ENCODE assay signal across 9 mouse cellular contexts in genomic region chr8:46936039-46936438, GRCm38 (mm10). TPM values are rescaled to one million over a fixed set of nuclear protein-coding genes. Genes with fewer than 3 reads are reported as not detected.
A peak's percentile ranks its signal among the peaks of the same experiment; 100 is the strongest.
DNase-seq lines count a peak whose midpoint lies in the region; ATAC-seq and TF ChIP-seq lines count a peak whose summit lies in the region.
"Had no signal": no experiment of that assay in that cellular context is flagged by ENCODE, and none has a peak within 500 bp of the region (broad histone marks: within the 10 kb centered on the region; RNA-seq: fewer than 3 reads in every experiment).

No protein-coding gene starts in this region.

- ATAC-seq in embryonic facial prominence, embryonic 14.5 days (ENCODE audit: low read depth), result peak; percentile 26; the same call in 1 of the 2 replicates
- no peak for ATAC-seq in CD4-positive, CD25-positive, alpha-beta regulatory T cell, adult 4 months
- ATAC-seq: Patski had no signal

- 50% methylated on average over 8 of the region's 8 CpGs for WGBS in kidney, adult 2 months
- WGBS in embryonic facial prominence, embryonic 14.5 days, result 16% methylated on average over 8 of the region's 8 CpGs

- peaks cover 3% of the 10 kb centered on the region; the same call in 1 of the 2 replicates for H3K4me1 ChIP-seq in kidney, adult 2 months (ENCODE audit: control insufficient read depth, insufficient read depth, low read length)
- no peaks in the 10 kb centered on the region for H3K4me1 ChIP-seq in embryonic facial prominence, embryonic 14.5 days (ENCODE audit: control insufficient read depth, insufficient read depth, low read length)

- TF ChIP-seq CTCF in kidney, adult 2 months (conservative IDR thresholded peaks at IDR 0.05; ENCODE audit: insufficient read depth, insufficient read length, low read depth, low read length), result 0 out of 2 replicates have a peak, but pooled peaks have one; percentile 26

- H3K9me3 ChIP-seq in embryonic facial prominence, embryonic 14.5 days (ENCODE audit: control insufficient read depth, low read length), result 0 out of 2 replicates have a peak, but pooled peaks cover 3% of the 10 kb centered on the region

- no peak overlapping the region for H3K27ac ChIP-seq in kidney, adult 2 months (ENCODE audit: insufficient read depth, low read depth, low read length)
- no peak overlapping the region for H3K27ac ChIP-seq in embryonic facial prominence, embryonic 14.5 days (replicated peaks; ENCODE audit: low read depth, low read length)

- peak; percentile 15 for DNase-seq in kidney, adult 2 months
- no peak for DNase-seq in kidney, adult 9 months
- peak; percentile 66 for DNase-seq in MN1 (ENCODE audit: low spot score)
- DNase-seq in embryonic facial prominence, embryonic 14.5 days (ENCODE audit: low spot score), result peak; percentile 63
- DNase-seq in layer of hippocampus, postnatal 10 days (ENCODE audit: low spot score in 2 of 2), result peak; percentile 29 to 54
- DNase-seq in testis, postnatal 10 days (ENCODE audit: low spot score), result peak; percentile 39
- no peak for DNase-seq in adrenal gland, adult 2 months

- no peaks in the 10 kb centered on the region for H3K27me3 ChIP-seq in kidney, adult 2 months (replicated peaks; ENCODE audit: control insufficient read depth, insufficient read depth, low read length)
- H3K27me3 ChIP-seq in embryonic facial prominence, embryonic 14.5 days (replicated peaks; ENCODE audit: control insufficient read depth, insufficient read depth, low read length), result no peaks in the 10 kb centered on the region
- H3K27me3 ChIP-seq: Patski had no signal

- peak overlapping the region; percentile 59 for H3K9ac ChIP-seq in embryonic facial prominence, embryonic 14.5 days (ENCODE audit: low read depth, low read length)

- H3K4me2 ChIP-seq in embryonic facial prominence, embryonic 14.5 days (ENCODE audit: low read depth, low read length), result peak overlapping the region; percentile 42

- H3K36me3 ChIP-seq in kidney, adult 2 months (ENCODE audit: control insufficient read depth, insufficient read depth, low read length), result no peaks in the 10 kb centered on the region
- no peaks in the 10 kb centered on the region for H3K36me3 ChIP-seq in embryonic facial prominence, embryonic 14.5 days (ENCODE audit: control insufficient read depth, insufficient read depth, low read length)

- TF ChIP-seq POLR2A in kidney, adult 2 months (IDR thresholded peaks at IDR 0.05; ENCODE audit: low read depth, low read length), result no peak

- no peak overlapping the region for H3K4me3 ChIP-seq in kidney, adult 2 months (ENCODE audit: insufficient read depth, low read depth, low read length)
- peak overlapping the region; percentile 8; the same call in 1 of the 2 replicates for H3K4me3 ChIP-seq in embryonic facial prominence, embryonic 14.5 days (ENCODE audit: low read depth, low read length)

RNA-seq across cellular contexts. Expression of gene Enpp6, which starts 50.6 kb away (rescaled TPM):
- 185 and 205 TPM in 2 replicates for polyA plus RNA-seq in kidney, adult 2 months (2012; rRNA removed)
- polyA plus RNA-seq in embryonic facial prominence, embryonic 14.5 days (2014; fragmentation: Nextera tagmentation; extraction: Ambion mirVana), result 2.5 and 3.1 TPM in 2 replicates
- total RNA-seq in layer of hippocampus, postnatal 10 days (2021), result 10 to 100 TPM; 14.1 to 14.5 TPM
- polyA plus RNA-seq in CD4-positive, CD25-positive, alpha-beta regulatory T cell, adult 4 months (2017; shearing (Covaris generic)), result under 1 TPM; 0.46 to 0.96 TPM
- total RNA-seq in adrenal gland, adult 2 months (2021), result 1 to 10 TPM; 1.4 to 2.0 TPM
- 2.6 and 4.1 TPM in 2 replicates for polyA plus RNA-seq in adrenal gland, adult 2 months (2012; rRNA removed)

Comparison
In these comparisons a context has a peak if more than half of its experiments do, and no peak if none do; other contexts are left out.
1. DNase-seq: peak in kidney, adult 2 months (single experiment), MN1 (single experiment), embryonic facial prominence, embryonic 14.5 days (single experiment), layer of hippocampus, postnatal 10 days (2 of 2) and testis, postnatal 10 days (single experiment); none in kidney, adult 9 months (single experiment) and adrenal gland, adult 2 months (single experiment).
2. RNA of gene Enpp6, which starts 50.6 kb away (polyA plus RNA-seq): 185 to 205 TPM in kidney, adult 2 months; 2.6 to 4.1 TPM in adrenal gland, adult 2 months, 2.5 to 3.1 TPM in embryonic facial prominence, embryonic 14.5 days and 0.46 to 0.96 TPM in CD4-positive, CD25-positive, alpha-beta regulatory T cell, adult 4 months; every median in the first group is over 10 times any median in the second.